Mouse (Mus musculus) myocyte (in vitro differentiated cells): ENCODE measurements around the gene Tmco4.

Experiments used
- CEBPB ChIP-seq: IDR thresholded peaks from 2 replicates; pipeline ENCODE4 v1.6.1; 2011; ENCODE audit warnings: mild to moderate bottlenecking, moderate library complexity; ENCODE audit not compliant: poor library complexity, insufficient read depth, severe bottlenecking
- E2F4 ChIP-seq: IDR thresholded peaks from one replicate; pipeline ENCODE4 v1.6.1; 2011; ENCODE audit warnings: mild to moderate bottlenecking, control low read depth, moderate library complexity; ENCODE audit not compliant: insufficient read depth
- MAX ChIP-seq: IDR thresholded peaks from one replicate; pipeline ENCODE4 v1.6.1; 2011; ENCODE audit warnings: low read depth, mild to moderate bottlenecking, control low read depth
- POLR2A ChIP-seq: IDR thresholded peaks from one replicate; pipeline ENCODE4 v1.6.1; 2011; ENCODE audit warnings: low read depth, mild to moderate bottlenecking, control low read depth, moderate library complexity; ENCODE audit not compliant: insufficient read length
- SRF ChIP-seq: IDR thresholded peaks from one replicate; pipeline ENCODE4 v1.6.1; 2011; ENCODE audit warnings: low read depth; ENCODE audit not compliant: control insufficient read depth, insufficient read length
- TCF12 ChIP-seq: IDR thresholded peaks from one replicate; pipeline ENCODE4 v1.6.1; 2011; ENCODE audit warnings: mild to moderate bottlenecking, control low read depth; ENCODE audit not compliant: poor library complexity, insufficient read depth, severe bottlenecking

DNA sequence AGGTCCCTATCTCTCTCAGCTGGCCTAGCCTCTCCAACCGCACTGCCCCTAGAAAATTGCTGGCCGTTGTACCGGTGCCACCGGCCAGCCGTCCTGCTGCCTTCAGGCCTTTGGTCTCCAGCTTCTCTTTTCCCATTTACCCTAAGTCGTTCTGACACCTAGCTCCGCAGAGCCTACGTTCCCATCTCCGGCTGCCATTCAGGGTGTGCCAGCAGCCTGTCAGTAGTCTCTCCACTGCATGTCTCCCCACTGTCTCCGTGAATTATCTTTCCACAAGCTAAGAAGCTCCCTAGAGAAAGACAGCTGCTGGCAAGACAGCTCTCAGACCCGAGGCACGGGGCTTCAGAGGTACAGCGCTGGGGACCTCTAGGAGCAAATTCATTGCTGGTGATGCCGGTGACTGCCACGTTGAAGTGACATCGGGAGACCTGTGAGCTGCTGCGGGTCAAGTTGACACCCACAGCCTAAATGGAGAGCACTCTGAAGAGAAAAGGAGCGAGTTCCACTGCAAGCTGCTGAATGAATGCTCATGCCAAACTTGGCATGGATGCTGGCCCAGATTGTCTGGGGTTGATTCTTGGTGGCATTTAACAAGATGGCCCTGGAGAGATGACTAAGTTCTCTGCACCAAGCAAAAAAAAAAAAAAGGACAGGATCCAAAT, 108.7 kb downstream of the Tmco4 start:
- TF ChIP-seq POLR2A (no peak), TCF12 (no peak), MAX (no peak), SRF (no peak), CEBPB (no peak), E2F4 (no peak)
